Mouse (Mus musculus) midbrain, embryonic 10.5 days (tissue): ENCODE measurements around the gene Faxc. TPM values are rescaled to one million over a fixed set of nuclear protein-coding genes. Genes with fewer than 3 reads are reported as not detected.

Source experiments
- DNase-seq: peaks from one replicate; pipeline ENCODE4 v3.0.0-alpha.2; 2017; ENCODE audit warnings: low spot score
- H3K27ac ChIP-seq: fragments of 300-500 bp; sonication (generic); replicated peaks from 2 replicates; pipeline ENCODE4 v1.5.1; 2016; ENCODE audit warnings: mild to moderate bottlenecking
- H3K27me3 ChIP-seq: fragments of 300-500 bp; sonication (generic); 2 replicates; pipeline ENCODE4 v1.6.1; 2016; ENCODE audit warnings: low read depth, mild to moderate bottlenecking; ENCODE audit not compliant: poor library complexity, severe bottlenecking
- H3K36me3 ChIP-seq: fragments of 300-500 bp; sonication (generic); 2 replicates; pipeline ENCODE4 v1.6.1; 2016; ENCODE audit warnings: mild to moderate bottlenecking, moderate library complexity
- H3K4me1 ChIP-seq: fragments of 300-500 bp; sonication (generic); 2 replicates; pipeline ENCODE4 v1.6.1; 2016
- H3K4me3 ChIP-seq: fragments of 300-500 bp; sonication (generic); 2 replicates; pipeline ENCODE4 v1.5.1; 2016; ENCODE audit warnings: mild to moderate bottlenecking, moderate library complexity
- H3K9me3 ChIP-seq: fragments of 300-500 bp; sonication (generic); replicated peaks from 2 replicates; pipeline ENCODE4 v1.6.1; 2016; ENCODE audit warnings: mild to moderate bottlenecking
- WGBS: fragments of 180-500 bp; shearing (Covaris S2); methylation state at CpG from one replicate; pipeline ENCODE4 v1.1.7; 2016; 5-methylcytosine and 5-hydroxymethylcytosine counted together
- polyA plus RNA-seq: library from polyadenylated mRNA; unstranded; fragments of >200 nt; fragmentation: Nextera tagmentation; extraction: Ambion mirVana; gene quantifications from 2 replicates; pipeline ENCODE4 v1.2.1, GENCODE M21; 2016

The Faxc gene
- polyA plus RNA-seq: 9.6 and 13.3 TPM in 2 replicates

DNA sequence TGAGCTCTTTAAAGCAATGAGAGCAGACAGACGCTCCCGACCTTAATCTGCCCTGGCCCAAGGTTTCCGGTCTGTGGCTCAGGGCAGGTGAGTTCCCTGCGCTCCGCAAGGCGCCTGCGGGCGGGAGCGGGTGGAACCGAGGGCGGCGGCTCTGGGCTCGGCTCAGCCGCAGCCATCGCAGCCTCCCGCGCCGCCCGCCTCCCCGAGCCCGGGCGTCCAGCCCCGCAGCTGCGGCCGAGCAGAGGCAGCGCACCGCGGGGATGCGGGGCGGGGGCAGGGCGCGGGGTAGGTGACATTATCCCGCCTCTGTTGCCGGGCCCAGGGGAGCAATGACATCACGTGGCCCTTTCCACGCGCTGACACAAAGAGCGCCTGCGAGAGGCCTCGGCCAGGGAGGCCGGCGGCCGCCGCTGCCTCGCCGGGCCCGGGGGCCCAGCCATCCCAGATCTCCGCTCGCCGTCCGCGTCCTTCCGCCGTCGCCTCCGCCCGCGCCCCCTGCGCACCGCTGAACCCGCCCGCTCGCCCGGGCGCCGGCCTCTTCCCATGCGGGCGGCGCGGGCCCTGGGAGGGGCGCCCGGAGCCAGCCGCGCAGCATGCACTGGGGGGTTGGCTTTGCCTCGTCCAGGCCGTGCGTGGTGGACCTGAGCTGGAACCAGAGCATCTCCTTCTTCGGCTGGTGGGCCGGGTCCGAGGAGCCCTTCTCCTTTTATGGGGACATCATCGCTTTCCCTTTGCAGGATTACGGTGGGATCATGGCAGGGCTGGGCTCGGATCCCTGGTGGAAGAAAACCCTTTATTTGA lies at the start of gene Faxc:
Gene Faxc, plus strand, starts transcription at position 359 of the 801 bp plus-strand sequence.
- H3K36me3 ChIP-seq: peaks cover 3% of the 10 kb centered on the region; the same call in 1 of the 2 replicates
- H3K4me1 ChIP-seq: peaks cover 26% of the 10 kb centered on the region
- peak; percentile 79 for DNase-seq
- peak within 1 kb of the TSS; percentile 81 for H3K4me3 ChIP-seq
- H3K27ac ChIP-seq: peak within 1 kb of the TSS; percentile 97
- no peaks in the 10 kb centered on the region for H3K9me3 ChIP-seq
- peaks cover 15% of the 10 kb centered on the region for H3K27me3 ChIP-seq
- WGBS: under 1% methylated on average over 83 of the region's 83 CpGs

DNA sequence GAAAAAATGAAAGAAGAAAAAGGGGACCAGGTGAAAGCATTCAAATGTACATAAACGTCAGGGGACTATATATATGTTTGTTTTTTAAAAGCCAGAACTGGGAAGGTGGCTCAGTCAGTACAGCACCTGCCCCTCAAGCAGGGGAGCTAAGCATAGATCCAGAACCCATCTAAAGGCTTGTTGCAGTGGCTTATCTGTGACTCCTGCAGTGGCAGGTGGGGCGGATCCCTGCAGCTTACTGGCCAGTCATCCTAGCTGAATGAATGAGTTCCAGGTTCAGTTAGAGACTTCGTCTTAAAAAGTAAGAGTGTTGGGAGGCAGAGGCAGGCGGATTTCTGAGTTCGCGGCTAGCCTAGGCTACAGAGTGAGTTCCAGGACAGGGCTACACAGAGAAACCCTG lies 48.3 kb upstream of the Faxc start:
- Histone ChIP-seq H3K9me3 (no peaks in the 10 kb centered on the region), H3K27ac (no peak overlapping the region), H3K4me3 (no peak overlapping the region), H3K27me3 (no peaks in the 10 kb centered on the region), H3K36me3 (no peaks in the 10 kb centered on the region; the same call in 1 of the 2 replicates), H3K4me1 (peaks cover 6% of the 10 kb centered on the region; the same call in 1 of the 2 replicates)
- DNase-seq: no peak
- 94% methylated on average over 6 of the region's 6 CpGs for WGBS

DNA sequence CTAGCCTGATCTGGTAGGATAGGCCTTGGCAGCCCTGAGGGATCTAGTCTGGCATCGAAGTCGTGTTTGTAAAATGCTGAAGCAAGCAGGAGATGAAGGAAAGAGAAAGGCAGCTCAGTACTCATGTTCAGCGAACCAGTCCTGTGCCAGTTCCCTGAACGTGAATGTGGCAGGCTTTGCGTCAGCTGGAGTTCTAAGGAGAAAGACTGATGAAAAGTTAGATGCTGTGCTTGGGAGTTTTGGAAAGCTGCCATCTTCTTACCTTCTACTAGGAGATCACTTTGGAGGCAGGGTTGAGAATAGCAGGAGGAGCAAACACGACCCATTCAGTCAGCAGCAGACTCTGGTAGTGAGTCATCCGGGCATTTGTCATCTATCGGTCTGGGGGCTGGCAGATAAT lies 45.3 kb upstream of the Faxc start:
- WGBS: 92% methylated on average over 8 of the region's 8 CpGs
- Histone ChIP-seq H3K9me3 (no peaks in the 10 kb centered on the region), H3K4me1 (no peaks in the 10 kb centered on the region), H3K4me3 (no peak overlapping the region), H3K36me3 (no peaks in the 10 kb centered on the region), H3K27me3 (no peaks in the 10 kb centered on the region), H3K27ac (no peak overlapping the region)
- DNase-seq: no peak

- Histone ChIP-seq H3K4me3 (peak overlapping the region; percentile 81), H3K36me3 (peaks cover 12% of the 10 kb centered on the region), H3K27me3 (peaks cover 15% of the 10 kb centered on the region), H3K4me1 (peaks cover 26% of the 10 kb centered on the region), H3K9me3 (no peaks in the 10 kb centered on the region), H3K27ac (peak overlapping the region; percentile 97)
- no peak for DNase-seq
- 21% methylated on average over 23 of the region's 23 CpGs for WGBS
Measured at GRCm38 (mm10) chr4:21931772-21932630, 872 bp downstream of the Faxc start.

- Histone ChIP-seq H3K27ac (no peak overlapping the region), H3K9me3 (no peaks in the 10 kb centered on the region), H3K4me1 (peaks cover 26% of the 10 kb centered on the region), H3K4me3 (no peak overlapping the region), H3K36me3 (peaks cover 18% of the 10 kb centered on the region), H3K27me3 (peaks cover 5% of the 10 kb centered on the region)
- 85% methylated on average over 2 of the region's 2 CpGs for WGBS
- no peak for DNase-seq
Measured at GRCm38 (mm10) chr4:21935378-21935777, 4.2 kb downstream of the Faxc start.

DNA sequence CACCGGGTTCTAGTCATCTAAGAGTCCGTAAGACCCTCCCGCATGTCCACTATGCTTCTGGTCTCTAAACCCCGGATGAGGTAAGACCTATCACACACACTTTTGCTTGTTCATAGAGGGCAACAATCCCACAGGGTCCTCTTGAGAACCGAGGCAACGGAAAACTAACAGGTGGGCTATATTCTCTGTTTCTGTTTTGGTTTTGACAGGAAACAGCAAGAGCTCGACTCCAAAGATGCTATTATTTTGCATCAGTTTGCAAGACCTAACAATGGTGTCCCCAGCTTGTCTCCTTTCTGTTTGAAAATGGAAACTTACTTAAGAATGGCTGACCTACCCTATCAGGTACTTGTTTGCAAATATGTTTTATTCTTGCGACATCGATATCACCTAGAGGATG lies 5.3 kb downstream of the Faxc start:
- H3K27me3 ChIP-seq: no peaks in the 10 kb centered on the region
- peaks cover 22% of the 10 kb centered on the region for H3K4me1 ChIP-seq
- WGBS: 90% methylated on average over 9 of the region's 9 CpGs
- H3K27ac ChIP-seq: no peak overlapping the region
- H3K9me3 ChIP-seq: no peaks in the 10 kb centered on the region
- no peak for DNase-seq
- H3K4me3 ChIP-seq: no peak overlapping the region
- H3K36me3 ChIP-seq: peaks cover 18% of the 10 kb centered on the region

GRCm38 (mm10) chr4:21937890-21938289 lies 6.8 kb downstream of the Faxc start:
- 88% methylated on average over 8 of the region's 8 CpGs for WGBS
- H3K4me1 ChIP-seq: peaks cover 10% of the 10 kb centered on the region; the same call in 1 of the 2 replicates
- no peak for DNase-seq

DNA sequence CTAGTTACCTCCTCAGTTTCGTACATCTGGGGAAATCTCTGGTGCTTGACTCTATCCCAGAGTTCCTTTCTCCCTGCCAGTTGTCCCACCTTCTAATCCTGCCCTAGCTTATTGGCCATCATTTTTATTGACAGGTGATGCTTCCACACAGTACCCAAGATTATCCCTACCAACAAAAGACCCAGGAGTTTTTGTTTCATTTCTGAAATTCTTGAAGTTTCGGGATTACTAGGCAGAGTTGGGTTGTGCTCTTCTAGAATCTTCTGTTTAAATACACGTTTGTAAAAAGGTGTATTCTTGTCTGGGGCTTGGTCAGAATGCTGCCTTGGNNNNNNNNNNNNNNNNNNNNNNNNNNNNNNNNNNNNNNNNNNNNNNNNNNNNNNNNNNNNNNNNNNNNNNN lies 13.5 kb downstream of the Faxc start:
- Histone ChIP-seq H3K9me3 (no peaks in the 10 kb centered on the region), H3K27ac (no peak overlapping the region), H3K36me3 (peaks cover 42% of the 10 kb centered on the region), H3K4me1 (no peaks in the 10 kb centered on the region), H3K4me3 (no peak overlapping the region), H3K27me3 (no peaks in the 10 kb centered on the region)
- DNase-seq: no peak
- 90% methylated on average over 3 of the region's 3 CpGs for WGBS

More at GRCm38 (mm10) chr4:21937890-21938289, 6.8 kb downstream of the Faxc start:
- no peak overlapping the region for H3K27ac ChIP-seq
- no peaks in the 10 kb centered on the region for H3K9me3 ChIP-seq
- no peaks in the 10 kb centered on the region for H3K27me3 ChIP-seq
- no peak overlapping the region for H3K4me3 ChIP-seq
- peaks cover 19% of the 10 kb centered on the region for H3K36me3 ChIP-seq

- H3K9me3 ChIP-seq: no peaks in the 10 kb centered on the region
- DNase-seq: no peak
- no peak overlapping the region for H3K4me3 ChIP-seq
- H3K36me3 ChIP-seq: peaks cover 39% of the 10 kb centered on the region
- H3K4me1 ChIP-seq: no peaks in the 10 kb centered on the region
- whole genome bisulfite sequencing: 47% methylated on average over 6 of the region's 6 CpGs
- no peak overlapping the region for H3K27ac ChIP-seq
- H3K27me3 ChIP-seq: no peaks in the 10 kb centered on the region
Measured at GRCm38 (mm10) chr4:21951444-21951843, 20.3 kb downstream of the Faxc start.

DNA sequence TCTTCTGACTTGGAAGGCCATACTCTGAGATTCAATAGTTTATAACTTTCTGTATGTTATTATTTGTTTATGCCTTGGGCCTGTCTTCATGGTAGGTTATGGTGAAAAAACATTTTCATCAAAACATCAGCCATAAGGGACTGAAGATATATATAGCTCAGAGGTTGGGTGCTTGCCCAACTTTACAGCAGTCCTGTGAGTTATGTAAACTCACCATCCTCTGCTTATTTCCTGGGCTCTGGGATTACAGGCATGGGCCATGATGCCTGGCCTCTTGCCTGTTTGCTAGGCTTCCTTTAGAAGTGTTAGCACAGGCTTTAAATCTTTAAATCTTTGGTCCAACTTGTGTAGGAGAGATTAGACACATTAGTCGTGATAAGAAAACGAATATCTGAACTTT lies 21.1 kb downstream of the Faxc start:
- WGBS: 84% methylated on average over 2 of the region's 2 CpGs

DNA sequence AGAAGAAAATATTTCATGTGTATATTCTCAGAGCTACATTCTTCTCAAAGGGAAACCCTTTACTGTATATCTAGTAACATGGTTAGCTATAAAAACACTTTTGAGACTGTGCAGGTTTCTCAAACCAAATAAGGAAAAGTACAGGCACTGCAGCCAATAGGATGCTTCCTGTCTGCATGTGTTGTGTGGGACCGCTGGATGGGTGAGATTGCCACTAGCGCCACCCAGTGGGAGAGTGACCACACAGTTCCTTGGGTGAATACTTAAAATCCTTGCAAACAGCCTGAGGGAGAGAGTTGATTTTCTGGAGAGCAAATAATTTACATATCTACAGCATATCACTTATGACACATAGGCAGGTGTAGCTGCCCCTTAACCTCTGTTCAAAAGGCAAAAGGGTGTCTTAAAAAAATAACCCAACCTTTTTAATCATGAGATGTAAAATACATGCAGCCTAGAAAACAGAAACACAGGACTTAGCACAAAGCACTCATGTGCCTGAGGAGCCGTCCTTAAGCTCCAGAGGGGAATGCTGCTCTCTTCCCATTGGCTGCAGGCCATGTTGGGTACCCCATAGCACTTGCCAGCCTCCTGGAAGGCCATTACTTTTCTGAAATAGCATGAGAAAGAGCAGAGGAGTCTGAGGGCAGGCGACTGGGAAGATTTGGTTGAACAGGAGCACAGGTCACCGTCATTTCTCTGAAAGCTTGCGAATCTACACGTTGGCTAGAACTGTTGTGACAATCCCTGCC lies 26.6 kb downstream of the Faxc start:
- WGBS: 62% methylated on average over 7 of the region's 7 CpGs
- Histone ChIP-seq H3K36me3 (peaks cover 38% of the 10 kb centered on the region), H3K27ac (no peak overlapping the region), H3K4me3 (no peak overlapping the region), H3K27me3 (no peaks in the 10 kb centered on the region), H3K4me1 (no peaks in the 10 kb centered on the region), H3K9me3 (no peaks in the 10 kb centered on the region)
- peak; percentile 57 for DNase-seq

More for the DNA sequence above, 21.1 kb downstream of the Faxc start:
- Histone ChIP-seq H3K4me1 (no peaks in the 10 kb centered on the region), H3K9me3 (no peaks in the 10 kb centered on the region), H3K27ac (no peak overlapping the region), H3K36me3 (peaks cover 38% of the 10 kb centered on the region), H3K27me3 (no peaks in the 10 kb centered on the region), H3K4me3 (no peak overlapping the region)
- no peak for DNase-seq

GRCm38 (mm10) chr4:21971949-21972348 lies 40.8 kb downstream of the Faxc start:
- WGBS: 65% methylated on average over 1 of the region's 1 CpGs
- peaks cover 18% of the 10 kb centered on the region for H3K36me3 ChIP-seq
- DNase-seq: no peak
- H3K27me3 ChIP-seq: no peaks in the 10 kb centered on the region
- no peaks in the 10 kb centered on the region for H3K9me3 ChIP-seq
- H3K27ac ChIP-seq: no peak overlapping the region
- no peak overlapping the region for H3K4me3 ChIP-seq
- no peaks in the 10 kb centered on the region for H3K4me1 ChIP-seq
